Mouse (Mus musculus) heart, postnatal 0 days (tissue): ENCODE data around the gene Psmb7. TPM values are rescaled to one million over a fixed set of nuclear protein-coding genes. Genes with fewer than 3 reads are reported as not detected.

Source experiments
- ATAC-seq: fragments of 200-750 bp; cut with Nextera tagmentation; 2 replicates; pipeline ENCODE4 v1.8.0; 2017; ENCODE audit warnings: low read depth, moderate number of reproducible peaks, moderate library complexity; ENCODE audit not compliant: insufficient read depth
- DNase-seq: peaks from one replicate; pipeline ENCODE4 v3.0.0-alpha.2; 2016; ENCODE audit warnings: low spot score
- H3K27ac ChIP-seq: fragments of 300-500 bp; sonication (generic); 2 replicates; pipeline ENCODE4 v1.5.1; 2014; ENCODE audit warnings: low read depth, mild to moderate bottlenecking
- H3K27me3 ChIP-seq: fragments of 300-500 bp; sonication (generic); 2 replicates; pipeline ENCODE4 v1.6.1; 2014; ENCODE audit warnings: low read length, mixed read lengths; ENCODE audit not compliant: control insufficient read depth, insufficient read depth
- H3K36me3 ChIP-seq: fragments of 300-500 bp; sonication (generic); replicated peaks from 2 replicates; pipeline ENCODE4 v1.6.1; 2014; ENCODE audit warnings: low read length, mixed read lengths; ENCODE audit not compliant: control insufficient read depth, insufficient read depth
- H3K4me1 ChIP-seq: fragments of 300-500 bp; sonication (generic); 2 replicates; pipeline ENCODE4 v1.6.1; 2014; ENCODE audit warnings: antibody characterized with exemption; ENCODE audit not compliant: control insufficient read depth, insufficient read depth
- H3K4me2 ChIP-seq: fragments of 300-500 bp; sonication (generic); 2 replicates; pipeline ENCODE4 v1.6.1; 2014; ENCODE audit warnings: low read depth, mild to moderate bottlenecking, low read length, moderate library complexity
- H3K4me3 ChIP-seq: fragments of 300-500 bp; sonication (generic); 2 replicates; pipeline ENCODE4 v1.5.1; 2014; ENCODE audit warnings: low read depth, low read length
- H3K9ac ChIP-seq: fragments of 300-500 bp; sonication (generic); replicated peaks from 2 replicates; pipeline ENCODE4 v1.6.1; 2014; ENCODE audit warnings: low read depth, low read length, mixed read lengths
- H3K9me3 ChIP-seq: fragments of 300-500 bp; sonication (generic); replicated peaks from 2 replicates; pipeline ENCODE4 v1.6.1; 2016; ENCODE audit warnings: low read length; ENCODE audit not compliant: control insufficient read depth
- CTCF ChIP-seq: IDR thresholded peaks from 2 replicates; pipeline ENCODE4 v1.5.1; 2016; ENCODE audit warnings: antibody characterized with exemption, control low read depth, low read depth
- EP300 ChIP-seq: IDR thresholded peaks from 2 replicates; pipeline ENCODE4 v1.6.1; 2016; ENCODE audit warnings: antibody characterized with exemption, low read depth
- WGBS: fragments of 180-500 bp; shearing (Covaris S2); extraction: QIAGEN DNeasy Blood & Tissue Kit; methylation state at CpG from one replicate; pipeline ENCODE4 v1.1.7; 2014; 5-methylcytosine and 5-hydroxymethylcytosine counted together
- polyA plus RNA-seq: library from polyadenylated mRNA; unstranded; fragments of >200 nt; fragmentation: Nextera tagmentation; extraction: Ambion mirVana; gene quantifications from 2 replicates; pipeline ENCODE4 v1.2.1, GENCODE M21; 2015
- total RNA-seq: library from RNA; depleted of rRNA; stranded (reverse); fragments of >200 nt; gene quantifications from 2 replicates; pipeline ENCODE4 v1.2.3, GENCODE M21; 2014; ENCODE audit warnings: low replicate concordance

Psmb7 gene
- total and polyA plus RNA-seq, 2 experiments from 2014 or later: 220 to 241 TPM

DNA sequence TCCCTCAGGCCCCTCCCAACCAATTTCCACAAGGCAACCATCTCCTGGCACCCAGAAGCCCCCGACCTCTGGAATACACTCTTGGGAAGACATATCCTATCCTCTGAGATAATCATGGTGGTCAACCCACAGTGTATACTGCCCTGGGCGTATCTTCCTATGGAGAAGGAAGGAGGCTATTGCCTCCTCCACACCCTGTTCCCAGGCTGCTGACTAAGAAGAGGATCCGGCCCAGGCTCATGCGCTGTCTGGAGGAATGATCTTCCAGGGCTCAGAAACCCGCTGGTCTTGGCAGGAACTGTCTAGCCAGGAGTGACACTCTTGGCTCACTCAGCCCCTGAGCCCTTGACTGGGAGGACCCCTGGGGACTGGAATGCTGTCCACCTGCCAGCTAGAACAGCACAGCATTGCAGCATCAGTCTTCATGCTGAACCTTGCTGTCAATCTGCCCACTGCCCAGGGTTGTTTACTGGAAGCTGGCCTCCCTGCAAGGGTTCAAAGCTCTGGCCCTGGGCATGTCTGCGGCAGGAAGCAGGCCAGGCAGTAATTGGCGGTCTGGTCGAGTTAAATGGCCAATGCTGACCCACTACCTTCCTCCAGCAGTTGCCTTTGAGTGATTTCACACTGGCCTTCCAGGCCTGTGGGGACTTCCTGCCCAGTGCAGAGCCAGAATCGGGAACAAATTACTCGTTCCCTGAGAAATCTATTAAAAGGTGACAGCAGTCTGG, 8.8 kb upstream of the Psmb7 start:
- ATAC-seq (no peak), DNase-seq (no peak)
- Histone ChIP-seq H3K27ac (no peak overlapping the region), H3K27me3 (0 out of 2 replicates have a peak, but pooled peaks cover 8% of the 10 kb centered on the region), H3K9ac (no peak overlapping the region), H3K4me2 (no peak overlapping the region), H3K9me3 (no peaks in the 10 kb centered on the region), H3K4me1 (no peaks in the 10 kb centered on the region), H3K36me3 (no peaks in the 10 kb centered on the region), H3K4me3 (no peak overlapping the region)
- TF ChIP-seq CTCF (no peak), EP300 (no peak)
- WGBS: 49% methylated on average over 10 of the region's 10 CpGs

- no peak overlapping the region for H3K9ac ChIP-seq
- TF ChIP-seq CTCF: no peak
- no peak for TF ChIP-seq EP300
- H3K36me3 ChIP-seq: no peaks in the 10 kb centered on the region
- H3K27me3 ChIP-seq: 0 out of 2 replicates have a peak, but pooled peaks cover 8% of the 10 kb centered on the region
- 69% methylated on average over 7 of the region's 7 CpGs for WGBS
- H3K4me2 ChIP-seq: no peak overlapping the region
- H3K4me1 ChIP-seq: no peaks in the 10 kb centered on the region
- ATAC-seq (no peak), DNase-seq (no peak)
- no peak overlapping the region for H3K27ac ChIP-seq
- no peaks in the 10 kb centered on the region for H3K9me3 ChIP-seq
- H3K4me3 ChIP-seq: no peak overlapping the region
Observed at GRCm38 (mm10) chr2:38652098-38652497, 8.2 kb upstream of the Psmb7 start.

DNA sequence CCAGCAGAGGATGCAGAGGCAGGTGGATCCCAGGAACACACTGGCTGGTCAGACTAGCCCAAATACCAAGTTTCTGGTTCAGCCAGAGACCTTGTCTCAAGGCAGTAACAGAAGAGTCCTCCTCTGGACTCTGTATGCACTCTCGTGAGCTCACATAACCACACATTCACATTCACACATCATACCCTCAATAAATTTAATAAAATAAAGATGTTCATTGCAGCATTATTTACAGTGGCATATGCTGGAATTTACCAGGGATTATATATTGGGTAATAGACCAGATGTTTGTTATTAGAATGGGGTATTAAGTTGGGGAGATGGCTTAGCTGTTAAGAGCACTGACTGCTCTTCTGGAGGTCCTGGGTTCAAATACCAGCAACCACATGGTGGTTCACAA, 6.5 kb upstream of the Psmb7 start:
- Histone ChIP-seq H3K36me3 (no peaks in the 10 kb centered on the region), H3K4me2 (no peak overlapping the region), H3K9me3 (no peaks in the 10 kb centered on the region), H3K9ac (no peak overlapping the region), H3K4me3 (no peak overlapping the region), H3K27me3 (no peaks in the 10 kb centered on the region), H3K4me1 (no peaks in the 10 kb centered on the region), H3K27ac (no peak overlapping the region)
- ATAC-seq (no peak), DNase-seq (no peak)
- 81% methylated on average over 1 of the region's 1 CpGs for WGBS
- TF ChIP-seq EP300 (no peak), CTCF (no peak)

GRCm38 (mm10) chr2:38647661-38648060, 3.8 kb upstream of the Psmb7 start:
- no peak overlapping the region for H3K4me2 ChIP-seq
- H3K4me1 ChIP-seq: peaks cover 8% of the 10 kb centered on the region
- no peak overlapping the region for H3K27ac ChIP-seq
- H3K36me3 ChIP-seq: no peaks in the 10 kb centered on the region
- TF ChIP-seq CTCF (no peak), EP300 (no peak)
- H3K4me3 ChIP-seq: no peak overlapping the region
- no peaks in the 10 kb centered on the region for H3K27me3 ChIP-seq
- H3K9ac ChIP-seq: no peak overlapping the region
- no peak for ATAC-seq
- no peaks in the 10 kb centered on the region for H3K9me3 ChIP-seq
- 73% methylated on average over 7 of the region's 7 CpGs for WGBS
- DNase-seq: no peak

- no peak for TF ChIP-seq EP300
- no peak for TF ChIP-seq CTCF
- WGBS: 52% methylated on average over 8 of the region's 8 CpGs
- H3K4me3 ChIP-seq: no peak overlapping the region
- H3K9me3 ChIP-seq: no peaks in the 10 kb centered on the region
- DNase-seq: no peak
- no peak overlapping the region for H3K27ac ChIP-seq
- H3K9ac ChIP-seq: no peak overlapping the region
- H3K36me3 ChIP-seq: no peaks in the 10 kb centered on the region
- H3K4me1 ChIP-seq: peaks cover 8% of the 10 kb centered on the region
- H3K4me2 ChIP-seq: no peak overlapping the region
- no peaks in the 10 kb centered on the region for H3K27me3 ChIP-seq
- no peak for ATAC-seq
Observed at GRCm38 (mm10) chr2:38647201-38647606, 3.3 kb upstream of the Psmb7 start.

DNA sequence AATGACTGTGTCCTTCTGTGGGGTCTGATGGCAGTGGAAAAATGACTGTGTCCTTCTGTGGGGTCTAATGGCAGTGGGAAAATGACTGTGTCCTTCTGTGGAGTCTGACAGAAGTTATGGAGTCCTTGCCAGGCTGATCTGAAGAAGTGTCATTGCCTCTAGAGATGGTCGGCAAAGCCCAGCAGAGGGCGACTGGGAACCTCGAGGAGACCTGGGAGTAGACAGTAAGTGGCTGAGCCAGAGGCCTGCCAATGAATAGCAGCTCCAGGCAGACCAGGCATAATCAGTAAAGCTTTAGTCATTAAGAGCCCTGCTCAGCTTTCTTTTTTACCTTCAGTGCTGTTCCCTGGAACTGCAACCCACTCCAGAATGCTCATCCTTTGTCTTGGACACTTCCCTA, 2.0 kb upstream of the Psmb7 start:
- H3K4me1 ChIP-seq: peaks cover 8% of the 10 kb centered on the region
- ATAC-seq: peak; percentile 51
- H3K9me3 ChIP-seq: no peaks in the 10 kb centered on the region
- H3K36me3 ChIP-seq: peaks cover 10% of the 10 kb centered on the region
- WGBS: 2% methylated on average over 3 of the region's 3 CpGs
- no peaks in the 10 kb centered on the region for H3K27me3 ChIP-seq
- DNase-seq: peak; percentile 59
- no peak overlapping the region for H3K4me2 ChIP-seq
- H3K27ac ChIP-seq: no peak overlapping the region
- H3K9ac ChIP-seq: no peak overlapping the region
- TF ChIP-seq CTCF (peak; percentile 72), EP300 (no peak)
- no peak overlapping the region for H3K4me3 ChIP-seq
